Mouse (Mus musculus) hindbrain, postnatal 0 days (tissue): Measurements from ENCODE around the gene Pawr. TPM values are rescaled to one million over a fixed set of nuclear protein-coding genes. Genes with fewer than 3 reads are reported as not detected.

Experiments used
- ATAC-seq: fragments of 200-750 bp; cut with Nextera tagmentation; 2 replicates; pipeline ENCODE4 v1.8.0; 2017; ENCODE audit warnings: mild to moderate bottlenecking, moderate TSS enrichment, moderate library complexity
- DNase-seq: peaks from one replicate; pipeline ENCODE4 v3.0.0-alpha.2; 2015; ENCODE audit warnings: low spot score
- H3K27ac ChIP-seq: fragments of 300-500 bp; sonication (generic); 2 replicates; pipeline ENCODE4 v1.5.1; 2014; ENCODE audit warnings: mild to moderate bottlenecking
- H3K27me3 ChIP-seq: fragments of 300-500 bp; sonication (generic); 2 replicates; pipeline ENCODE4 v1.6.1; 2014; ENCODE audit warnings: low read length, mixed read lengths; ENCODE audit not compliant: insufficient read depth
- H3K36me3 ChIP-seq: fragments of 300-500 bp; sonication (generic); 2 replicates; pipeline ENCODE4 v1.6.1; 2014; ENCODE audit warnings: low read length, mixed read lengths; ENCODE audit not compliant: insufficient read depth
- H3K4me1 ChIP-seq: fragments of 300-500 bp; sonication (generic); 2 replicates; pipeline ENCODE4 v1.6.1; 2014; ENCODE audit warnings: antibody characterized with exemption, low read length, mixed read lengths; ENCODE audit not compliant: insufficient read depth
- H3K4me2 ChIP-seq: fragments of 300-500 bp; sonication (generic); 2 replicates; pipeline ENCODE4 v1.6.1; 2014; ENCODE audit warnings: low read depth, mild to moderate bottlenecking, low read length, moderate library complexity, mixed read lengths
- H3K4me3 ChIP-seq: fragments of 300-500 bp; sonication (generic); 2 replicates; pipeline ENCODE4 v1.5.1; 2014; ENCODE audit warnings: low read length
- H3K9ac ChIP-seq: fragments of 300-500 bp; sonication (generic); replicated peaks from 2 replicates; pipeline ENCODE4 v1.6.1; 2014; ENCODE audit warnings: mild to moderate bottlenecking, low read length, moderate library complexity, mixed read lengths
- H3K9me3 ChIP-seq: fragments of 300-500 bp; sonication (generic); 2 replicates; pipeline ENCODE4 v1.6.1; 2016; ENCODE audit warnings: low read length, mixed read lengths
- CTCF ChIP-seq: IDR thresholded peaks from 2 replicates; pipeline ENCODE4 v1.5.1; 2016; ENCODE audit warnings: antibody characterized with exemption, control low read depth, low read depth
- WGBS: fragments of 180-500 bp; shearing (Covaris S2); extraction: QIAGEN DNeasy Blood & Tissue Kit; methylation state at CpG from one replicate; pipeline ENCODE4 v1.1.7; 2014; 5-methylcytosine and 5-hydroxymethylcytosine counted together
- polyA plus RNA-seq: library from polyadenylated mRNA; unstranded; fragments of >200 nt; fragmentation: Nextera tagmentation; extraction: Ambion mirVana; gene quantifications from 2 replicates; pipeline ENCODE4 v1.2.1, GENCODE M21; 2015
- total RNA-seq: library from RNA; depleted of rRNA; stranded (reverse); fragments of >200 nt; gene quantifications from 2 replicates; pipeline ENCODE4 v1.2.3, GENCODE M21; 2014

Pawr gene
- total and polyA plus RNA-seq, 2 experiments from 2014 or later = 3.0 to 4.7 TPM

DNA sequence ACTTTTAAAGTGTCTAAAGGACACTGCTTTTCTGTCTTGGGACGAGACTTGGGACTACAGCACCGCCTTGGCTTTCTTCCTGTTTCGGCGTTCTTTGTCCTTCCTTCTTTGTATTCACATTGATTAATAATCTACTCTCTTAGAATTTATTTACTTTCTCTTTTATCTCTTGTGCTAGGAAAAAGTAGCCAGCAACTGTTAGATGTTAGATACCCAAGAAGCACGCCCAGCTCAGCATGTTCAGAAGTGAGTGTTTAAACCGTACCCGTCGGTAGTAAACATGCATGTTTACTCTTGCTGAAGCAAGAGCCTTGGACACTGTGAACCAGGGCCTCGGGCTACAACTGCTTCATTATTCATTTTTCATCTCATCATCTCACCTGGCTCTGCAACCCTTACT, 72.2 kb downstream of the Pawr start:
- Histone ChIP-seq H3K4me1 (no peaks in the 10 kb centered on the region), H3K36me3 (no peaks in the 10 kb centered on the region), H3K27me3 (no peaks in the 10 kb centered on the region), H3K4me3 (no peak overlapping the region), H3K27ac (no peak overlapping the region), H3K9me3 (no peaks in the 10 kb centered on the region), H3K9ac (no peak overlapping the region), H3K4me2 (no peak overlapping the region)
- DNase-seq (no peak), ATAC-seq (no peak)
- WGBS = 80% methylated on average over 9 of the region's 9 CpGs
- TF ChIP-seq CTCF = no peak

DNA sequence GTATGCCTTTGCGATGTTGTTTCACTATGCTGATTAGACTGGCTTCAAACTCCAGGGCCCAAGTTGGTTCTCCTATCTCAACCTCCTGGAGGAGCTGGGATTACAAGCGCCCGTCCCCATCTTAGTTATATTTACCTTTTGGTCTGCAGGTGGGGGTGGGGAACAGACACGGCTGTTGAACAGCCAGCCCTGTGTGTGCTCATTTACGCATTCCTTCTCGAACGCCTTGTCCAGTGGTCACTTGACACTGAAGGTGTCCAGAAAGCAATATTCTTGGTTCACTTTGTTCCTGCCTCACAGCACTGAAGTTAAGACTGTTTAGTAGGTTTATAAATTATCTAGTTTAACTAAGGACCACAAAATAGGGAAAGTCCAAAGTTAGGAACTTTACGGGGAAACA, 73.2 kb downstream of the Pawr start:
- no peaks in the 10 kb centered on the region for H3K27me3 ChIP-seq
- ATAC-seq (no peak), DNase-seq (no peak)
- no peaks in the 10 kb centered on the region for H3K9me3 ChIP-seq
- H3K4me1 ChIP-seq = no peaks in the 10 kb centered on the region
- H3K4me2 ChIP-seq = no peak overlapping the region
- no peak for TF ChIP-seq CTCF
- 85% methylated on average over 8 of the region's 8 CpGs for WGBS
- H3K4me3 ChIP-seq = no peak overlapping the region
- H3K9ac ChIP-seq = no peak overlapping the region
- H3K27ac ChIP-seq = no peak overlapping the region
- no peaks in the 10 kb centered on the region for H3K36me3 ChIP-seq

DNA sequence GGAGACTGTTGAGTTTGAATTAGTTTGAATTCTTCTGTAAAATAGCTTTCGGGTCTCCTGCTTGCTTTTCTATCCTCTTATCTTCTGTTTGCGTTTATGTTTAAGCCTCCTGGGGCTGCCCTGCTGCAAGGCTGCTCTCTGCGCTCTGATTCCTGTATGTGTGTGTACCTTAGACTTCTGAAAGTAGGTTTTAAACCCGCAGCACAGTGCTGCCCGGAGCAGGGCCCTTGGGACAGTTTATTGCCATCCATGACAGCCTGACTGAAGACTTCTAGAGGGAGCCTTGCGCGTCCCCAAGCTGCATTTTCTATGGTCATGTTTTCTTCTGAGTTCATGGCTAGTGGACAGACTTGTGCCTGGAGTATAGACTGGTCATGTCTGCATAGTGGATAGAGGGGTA, 74.0 kb downstream of the Pawr start:
- 83% methylated on average over 7 of the region's 7 CpGs for WGBS

DNA sequence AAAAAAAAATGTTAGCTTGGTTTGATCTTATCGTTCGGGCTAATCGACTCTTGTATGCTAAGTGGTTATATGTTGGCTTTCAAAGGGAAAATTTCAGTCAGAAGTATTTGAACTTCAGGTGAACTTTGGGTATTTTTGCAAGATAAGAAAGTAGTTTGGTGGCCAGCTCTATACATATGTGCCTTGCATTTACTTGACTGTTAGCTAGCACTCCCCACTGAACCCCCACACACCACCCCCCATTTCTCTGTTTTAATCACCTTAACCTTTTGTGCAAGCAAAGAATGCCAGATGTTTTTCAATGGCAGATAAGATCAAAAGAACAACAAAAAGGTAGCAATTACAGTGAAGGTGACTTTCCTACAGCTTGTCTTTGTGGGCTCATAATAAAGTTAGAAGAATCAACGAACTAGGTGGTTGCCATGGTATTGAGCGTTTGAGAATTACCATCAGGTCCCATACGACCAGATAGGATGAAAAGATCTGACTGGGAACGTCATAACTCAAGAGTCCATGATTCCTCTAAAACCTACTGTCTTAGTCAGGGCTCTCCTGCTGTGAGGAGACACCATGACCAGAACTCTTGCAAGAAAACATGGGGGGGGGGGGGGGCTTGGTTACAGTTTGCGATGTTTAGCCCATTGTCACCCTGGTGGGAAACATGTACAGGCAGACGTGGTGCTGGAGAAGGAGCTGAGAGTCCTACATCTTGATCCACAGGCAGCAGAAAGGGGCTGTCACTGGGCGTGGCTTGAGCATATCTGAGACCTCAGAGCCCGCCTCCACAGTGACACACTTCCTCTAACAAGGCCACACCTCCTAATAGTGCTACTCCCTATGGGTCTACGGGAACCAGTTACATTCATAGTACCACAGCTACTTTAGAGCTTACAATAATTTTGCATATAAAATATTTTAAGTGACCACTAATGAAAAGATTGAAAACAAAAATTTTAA, 75.2 kb downstream of the Pawr start:
- Histone ChIP-seq H3K9me3 (no peaks in the 10 kb centered on the region), H3K4me1 (no peaks in the 10 kb centered on the region), H3K27me3 (no peaks in the 10 kb centered on the region), H3K9ac (no peak overlapping the region), H3K27ac (no peak overlapping the region), H3K4me2 (no peak overlapping the region), H3K36me3 (no peaks in the 10 kb centered on the region), H3K4me3 (no peak overlapping the region)
- WGBS = 93% methylated on average over 12 of the region's 12 CpGs
- ATAC-seq (no peak), DNase-seq (no peak)
- TF ChIP-seq CTCF = no peak

More for the DNA sequence above, 74.0 kb downstream of the Pawr start:
- ATAC-seq (no peak), DNase-seq (no peak)
- no peaks in the 10 kb centered on the region for H3K36me3 ChIP-seq
- H3K9ac ChIP-seq = no peak overlapping the region
- TF ChIP-seq CTCF = no peak
- H3K9me3 ChIP-seq = no peaks in the 10 kb centered on the region
- H3K27me3 ChIP-seq = no peaks in the 10 kb centered on the region
- H3K27ac ChIP-seq = no peak overlapping the region
- no peak overlapping the region for H3K4me3 ChIP-seq
- H3K4me2 ChIP-seq = no peak overlapping the region
- H3K4me1 ChIP-seq = no peaks in the 10 kb centered on the region

DNA sequence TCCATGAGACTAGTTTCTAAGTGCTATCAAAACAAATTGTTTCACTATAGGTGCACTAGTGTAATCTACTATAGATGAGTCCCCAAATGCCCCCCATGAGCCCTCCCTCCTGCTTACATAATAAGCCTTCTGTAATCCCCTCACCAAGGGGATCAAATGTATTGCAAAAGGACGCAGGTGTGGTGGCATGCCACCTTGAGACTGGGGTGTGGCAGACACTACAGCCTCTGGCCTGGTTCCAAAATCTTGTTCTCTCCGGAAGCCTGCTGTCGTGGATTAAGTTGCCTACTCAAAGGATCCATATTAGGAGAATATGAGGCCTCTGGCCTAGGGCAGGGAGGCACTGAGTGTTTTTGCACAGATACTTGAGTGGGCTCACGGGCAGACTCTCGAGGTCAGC, 76.1 kb downstream of the Pawr start:
- no peaks in the 10 kb centered on the region for H3K4me1 ChIP-seq
- H3K4me3 ChIP-seq = no peak overlapping the region
- DNase-seq (no peak), ATAC-seq (no peak)
- no peaks in the 10 kb centered on the region for H3K9me3 ChIP-seq
- H3K27me3 ChIP-seq = no peaks in the 10 kb centered on the region
- no peak overlapping the region for H3K9ac ChIP-seq
- no peak for TF ChIP-seq CTCF
- 65% methylated on average over 5 of the region's 5 CpGs for WGBS
- no peak overlapping the region for H3K27ac ChIP-seq
- H3K4me2 ChIP-seq = no peak overlapping the region
- no peaks in the 10 kb centered on the region for H3K36me3 ChIP-seq

DNA sequence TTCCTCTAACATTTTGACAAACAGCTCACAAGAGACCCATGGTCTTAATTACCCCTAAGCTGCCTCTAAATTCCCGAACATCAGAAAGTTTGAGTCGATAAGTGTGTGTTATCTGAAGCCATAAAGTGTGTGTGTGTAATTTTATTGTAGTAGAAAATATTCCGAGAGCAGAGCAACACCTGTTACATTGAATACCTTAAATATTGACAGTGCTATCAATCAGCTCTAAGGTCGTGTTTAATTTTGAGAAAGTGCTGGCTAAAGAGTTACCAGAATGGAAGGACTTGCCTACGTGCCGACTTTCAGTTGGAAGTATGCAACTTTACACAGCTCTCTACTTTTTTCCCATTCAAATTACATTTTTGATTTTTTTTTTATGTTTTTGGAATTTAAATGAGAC, 76.5 kb downstream of the Pawr start:
- H3K27me3 ChIP-seq = no peaks in the 10 kb centered on the region

DNA sequence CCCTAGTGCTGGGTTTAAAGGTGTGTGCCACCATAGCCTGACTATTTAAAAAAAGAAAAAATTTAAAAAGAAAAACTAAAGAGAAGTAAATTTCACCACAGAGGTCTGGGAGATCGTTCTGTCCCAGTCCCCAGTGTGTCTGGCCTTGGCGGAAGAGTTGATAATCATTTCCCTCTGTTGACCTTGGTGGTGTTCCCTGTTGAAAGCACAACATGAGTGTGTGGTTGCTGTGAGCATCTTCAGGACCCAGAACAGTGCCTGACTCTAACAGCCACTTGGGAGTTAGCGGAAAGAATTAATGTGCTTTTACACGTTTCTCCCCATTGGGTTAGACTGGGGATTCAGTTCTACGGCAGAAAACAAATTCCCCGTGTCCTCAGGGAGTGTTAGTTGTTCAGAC, 77.1 kb downstream of the Pawr start:
- TF ChIP-seq CTCF = no peak
- Histone ChIP-seq H3K9me3 (no peaks in the 10 kb centered on the region), H3K4me3 (no peak overlapping the region), H3K9ac (no peak overlapping the region), H3K36me3 (no peaks in the 10 kb centered on the region), H3K4me1 (no peaks in the 10 kb centered on the region), H3K27ac (no peak overlapping the region), H3K27me3 (no peaks in the 10 kb centered on the region), H3K4me2 (no peak overlapping the region)
- ATAC-seq (no peak), DNase-seq (no peak)
- 80% methylated on average over 6 of the region's 6 CpGs for WGBS

More for the DNA sequence above, 76.5 kb downstream of the Pawr start:
- DNase-seq = no peak
- Histone ChIP-seq H3K4me1 (no peaks in the 10 kb centered on the region), H3K9ac (no peak overlapping the region), H3K9me3 (no peaks in the 10 kb centered on the region), H3K4me2 (no peak overlapping the region), H3K27ac (no peak overlapping the region), H3K36me3 (no peaks in the 10 kb centered on the region), H3K4me3 (no peak overlapping the region)
- ATAC-seq = no peak
- WGBS = 91% methylated on average over 6 of the region's 6 CpGs
- TF ChIP-seq CTCF = no peak
